Mouse (Mus musculus) right cerebral cortex, postnatal 4 days (tissue): Measurements from ENCODE around the gene D630036H23Rik.

Experiments used
- DNase-seq: peaks from one replicate; pipeline ENCODE4 v3.0.0-alpha.2; 2022

Gene D630036H23Rik

GRCm38 (mm10) chr12:36381441-36382340 is at the start of gene D630036H23Rik, which contains the start of gene Ispd:
TSS of gene D630036H23Rik (minus strand) at chr12:36382181.
TSS of gene Ispd (plus strand) at chr12:36381450.
- DNase-seq = peak; percentile 81

GRCm38 (mm10) chr12:36426163-36427045 is 44.4 kb upstream of the D630036H23Rik start:
- no peak for DNase-seq

GRCm38 (mm10) chr12:36425258-36425657 is 43.3 kb upstream of the D630036H23Rik start:
- no peak for DNase-seq

GRCm38 (mm10) chr12:36423677-36424076 is 41.7 kb upstream of the D630036H23Rik start:
- no peak for DNase-seq

GRCm38 (mm10) chr12:36395115-36395514 is 13.1 kb upstream of the D630036H23Rik start:
- no peak for DNase-seq

- no peak for DNase-seq
These were observed 5.0 kb upstream of the D630036H23Rik start for GRCm38 (mm10) chr12:36386991-36387390.

- DNase-seq = no peak
These were observed 3.4 kb upstream of the D630036H23Rik start for GRCm38 (mm10) chr12:36385386-36385785.

GRCm38 (mm10) chr12:36380806-36381205 is 1.2 kb downstream of the D630036H23Rik start:
- DNase-seq = no peak

GRCm38 (mm10) chr12:36380254-36380653 is 1.7 kb downstream of the D630036H23Rik start:
- no peak for DNase-seq

GRCm38 (mm10) chr12:36376391-36376790 is 5.6 kb downstream of the D630036H23Rik start:
- DNase-seq = peak; percentile 6

- DNase-seq = no peak
These were observed 8.6 kb downstream of the D630036H23Rik start for GRCm38 (mm10) chr12:36373237-36373998.

- DNase-seq = no peak
These were observed 18.0 kb downstream of the D630036H23Rik start for GRCm38 (mm10) chr12:36364013-36364412.

GRCm38 (mm10) chr12:36360693-36361092 is 21.3 kb downstream of the D630036H23Rik start:
- no peak for DNase-seq

GRCm38 (mm10) chr12:36360064-36360463 is 21.9 kb downstream of the D630036H23Rik start:
- DNase-seq = no peak

GRCm38 (mm10) chr12:36344131-36344530 is 37.9 kb downstream of the D630036H23Rik start:
- no peak for DNase-seq

- no peak for DNase-seq
These were observed 48.1 kb downstream of the D630036H23Rik start for GRCm38 (mm10) chr12:36333837-36334281.

- DNase-seq = no peak
These were observed 49.3 kb downstream of the D630036H23Rik start for GRCm38 (mm10) chr12:36332676-36333075.
